Mouse (Mus musculus) CH12.LX (cell line): ENCODE measurements around the gene Adamts3. TPM values are rescaled to one million over a fixed set of nuclear protein-coding genes. Genes with fewer than 3 reads are reported as not detected.

Experiments used
- DNase-seq: peaks from one replicate; pipeline ENCODE4 v3.0.0-alpha.2; 2013; ENCODE audit errors: extremely low read depth
- H3K27ac ChIP-seq: 2 replicates; pipeline ENCODE4 v1.5.1; 2012; ENCODE audit warnings: low read depth, mild to moderate bottlenecking, control low read depth, moderate library complexity; ENCODE audit not compliant: insufficient read depth
- H3K27me3 ChIP-seq: replicated peaks from 2 replicates; pipeline ENCODE3; 2012; ENCODE audit warnings: inconsistent platforms
- H3K36me3 ChIP-seq, 2 experiments: replicated peaks in 1 of 2; 2 replicates each; pipeline versions ENCODE3 to v1.6.1; 2012; ENCODE audit warnings: inconsistent platforms in 1 of 2, low read length in 1 of 2, mild to moderate bottlenecking in 1 of 2, mixed read lengths in 1 of 2, moderate library complexity in 1 of 2; ENCODE audit not compliant: control insufficient read depth in 1 of 2, insufficient read depth in 1 of 2
- H3K4me1 ChIP-seq, 2 experiments: 2 replicates each; pipeline ENCODE4 v1.6.1; 2012; ENCODE audit warnings: inconsistent platforms in 1 of 2, moderate library complexity in 1 of 2; ENCODE audit not compliant: insufficient read depth in 2 of 2, control insufficient read depth in 1 of 2
- H3K4me2 ChIP-seq: 2 replicates; pipeline ENCODE4 v1.6.1; 2012; ENCODE audit warnings: low read depth, mild to moderate bottlenecking, control low read depth; ENCODE audit not compliant: poor library complexity, insufficient read depth, severe bottlenecking
- H3K4me3 ChIP-seq, 3 experiments: fragments of 150-350 bp in 1 of 3; sonication (generic) in 1 of 3; replicated peaks in 1 of 3; 2 replicates each; pipeline versions ENCODE3 to v1.5.1; 2011 to 2012; ENCODE audit warnings: low read depth in 2 of 3, low read length in 2 of 3, mild to moderate bottlenecking in 2 of 3, moderate library complexity in 2 of 3, control low read depth in 1 of 3, improper control_type of control experiment in 1 of 3, inconsistent platforms in 1 of 3, mixed read lengths in 1 of 3; ENCODE audit not compliant: poor library complexity in 1 of 3
- H3K79me2 ChIP-seq: replicated peaks from 2 replicates; pipeline ENCODE4 v1.6.1; 2012; ENCODE audit warnings: mild to moderate bottlenecking, moderate library complexity; ENCODE audit not compliant: control insufficient read depth, poor library complexity, insufficient read depth, severe bottlenecking; ENCODE audit errors: extremely low read depth
- H3K9ac ChIP-seq: 2 replicates; pipeline ENCODE4 v1.6.1; 2012; ENCODE audit warnings: low read depth, mild to moderate bottlenecking, control low read depth, moderate library complexity; ENCODE audit not compliant: insufficient read depth
- H3K9me3 ChIP-seq: replicated peaks from 2 replicates; pipeline ENCODE3; 2012; ENCODE audit warnings: low read length, inconsistent platforms, mixed read lengths
- BHLHE40 ChIP-seq: IDR thresholded peaks from 2 replicates; pipeline ENCODE4 v1.6.1; 2011; ENCODE audit warnings: mild to moderate bottlenecking, low read depth, low read length, improper control_type of control experiment
- CHD1 ChIP-seq: IDR thresholded peaks from 2 replicates; pipeline ENCODE4 v1.6.1; 2012; ENCODE audit warnings: low read depth, low read length, improper control_type of control experiment, inconsistent platforms
- CTCF ChIP-seq, 2 experiments: IDR thresholded peaks in 1 of 2; conservative IDR thresholded peaks in 1 of 2; 2 replicates each; pipeline ENCODE4 v1.5.1; 2011 to 2012; ENCODE audit warnings: low read depth in 2 of 2, low read length in 2 of 2, improper control_type of control experiment in 1 of 2, inconsistent platforms in 1 of 2, mild to moderate bottlenecking in 1 of 2, moderate library complexity in 1 of 2
- E2F4 ChIP-seq: IDR thresholded peaks from 2 replicates; pipeline ENCODE4 v1.6.1; 2011; ENCODE audit warnings: low read depth, low read length, improper control_type of control experiment; ENCODE audit not compliant: insufficient replicate concordance
- ELF1 ChIP-seq: IDR thresholded peaks from 2 replicates; pipeline ENCODE4 v1.6.1; 2014; ENCODE audit warnings: low read depth, mild to moderate bottlenecking, inconsistent platforms, low read length, improper control_type of control experiment
- EP300 ChIP-seq: IDR thresholded peaks from 2 replicates; pipeline ENCODE4 v1.6.1; 2011; ENCODE audit warnings: low read length, improper control_type of control experiment
- ETS1 ChIP-seq: conservative IDR thresholded peaks from 2 replicates; pipeline ENCODE4 v1.6.1; 2012; ENCODE audit warnings: low read depth, mild to moderate bottlenecking, inconsistent platforms, low read length, improper control_type of control experiment, moderate library complexity
- GABPA ChIP-seq: IDR thresholded peaks from 2 replicates; pipeline ENCODE4 v1.6.1; 2012; ENCODE audit warnings: low read depth, low read length, improper control_type of control experiment, inconsistent platforms; ENCODE audit not compliant: insufficient replicate concordance
- HCFC1 ChIP-seq: IDR thresholded peaks from 2 replicates; pipeline ENCODE4 v1.6.1; 2012; ENCODE audit warnings: low read depth, mild to moderate bottlenecking, inconsistent platforms, low read length, improper control_type of control experiment
- JUN ChIP-seq: IDR thresholded peaks from 2 replicates; pipeline ENCODE4 v1.6.1; 2011; ENCODE audit warnings: low read depth, mild to moderate bottlenecking, low read length, improper control_type of control experiment, moderate library complexity; ENCODE audit not compliant: insufficient read depth
- JUND ChIP-seq: conservative IDR thresholded peaks from 2 replicates; pipeline ENCODE4 v1.6.1; 2011; ENCODE audit warnings: low read depth, low read length, improper control_type of control experiment
- KAT2A ChIP-seq: IDR thresholded peaks from 2 replicates; pipeline ENCODE4 v1.6.1; 2012; ENCODE audit warnings: low read length, improper control_type of control experiment, inconsistent platforms; ENCODE audit not compliant: insufficient replicate concordance
- MAFK ChIP-seq: IDR thresholded peaks from 2 replicates; pipeline ENCODE4 v1.6.1; 2011; ENCODE audit warnings: low read length, improper control_type of control experiment; ENCODE audit not compliant: insufficient replicate concordance
- MAX ChIP-seq: IDR thresholded peaks from 2 replicates; pipeline ENCODE4 v1.6.1; 2011; ENCODE audit warnings: low read length, improper control_type of control experiment
- MAZ ChIP-seq: IDR thresholded peaks from 2 replicates; pipeline ENCODE4 v1.6.1; 2012; ENCODE audit warnings: low read depth, mild to moderate bottlenecking, inconsistent platforms, low read length, improper control_type of control experiment, moderate library complexity
- MEF2A ChIP-seq: IDR thresholded peaks from 2 replicates; pipeline ENCODE4 v1.6.1; 2014; ENCODE audit warnings: low read depth, mild to moderate bottlenecking, inconsistent platforms, low read length, improper control_type of control experiment, borderline replicate concordance
- MYC ChIP-seq: IDR thresholded peaks from 2 replicates; pipeline ENCODE4 v1.6.1; 2011; ENCODE audit warnings: low read depth, mild to moderate bottlenecking, improper control_type of control experiment, low read length
- NELFE ChIP-seq: IDR thresholded peaks from 2 replicates; pipeline ENCODE4 v1.6.1; 2011; ENCODE audit warnings: low read depth, low read length, improper control_type of control experiment
- NRF1 ChIP-seq: IDR thresholded peaks from 2 replicates; pipeline ENCODE4 v1.6.1; 2014; ENCODE audit warnings: low read depth, mild to moderate bottlenecking, inconsistent platforms, low read length, improper control_type of control experiment, moderate library complexity
- RAD21 ChIP-seq: IDR thresholded peaks from 2 replicates; pipeline ENCODE4 v1.6.1; 2011; ENCODE audit warnings: low read depth, mild to moderate bottlenecking, low read length, improper control_type of control experiment, moderate library complexity
- RCOR1 ChIP-seq: conservative IDR thresholded peaks from 2 replicates; pipeline ENCODE4 v1.6.1; 2012; ENCODE audit warnings: low read depth, mild to moderate bottlenecking, inconsistent platforms, low read length, improper control_type of control experiment
- SMC3 ChIP-seq: IDR thresholded peaks from 2 replicates; pipeline ENCODE4 v1.6.1; 2011; ENCODE audit warnings: low read depth, low read length, improper control_type of control experiment
- TCF12 ChIP-seq: IDR thresholded peaks from 2 replicates; pipeline ENCODE4 v1.6.1; 2014; ENCODE audit warnings: low read depth, mild to moderate bottlenecking, inconsistent platforms, low read length, improper control_type of control experiment
- USF1 ChIP-seq: IDR thresholded peaks from 2 replicates; pipeline ENCODE4 v1.6.1; 2014; ENCODE audit warnings: low read depth, mild to moderate bottlenecking, inconsistent platforms, low read length, improper control_type of control experiment
- USF2 ChIP-seq: conservative IDR thresholded peaks from 2 replicates; pipeline ENCODE4 v1.6.1; 2011; ENCODE audit warnings: low read depth, low read length, improper control_type of control experiment
- ZKSCAN1 ChIP-seq: IDR thresholded peaks from 2 replicates; pipeline ENCODE4 v1.6.1; 2012; ENCODE audit warnings: low read depth, inconsistent platforms, low read length, improper control_type of control experiment, borderline replicate concordance
- dilution Hi-C: fragments of 300-500 bp; cut with MboI; formaldehyde crosslinking; loops from 2 replicates; pipeline ENCODE4 v1.14.3; 2020; ENCODE audit warnings: low sequenced_read_pairs; ENCODE audit not compliant: extremely low pct_unique_long_range_greater_than_20kb, extremely low pct_ligation_motif_present
- in situ Hi-C: fragments of 300-500 bp; cut with MboI; formaldehyde crosslinking; loops from 3 replicates; pipeline ENCODE4 v1.14.3; 2019; ENCODE audit warnings: low sequenced_read_pairs, low pct_ligation_motif_present, low pct_unique_long_range_greater_than_20kb, mixed read lengths
- polyA plus RNA-seq: library from polyadenylated mRNA; unstranded; fragments of >175 nt; gene quantifications from 2 replicates; pipeline ENCODE4 v1.2.1, GENCODE M21; 2012; ENCODE audit warnings: low read depth; ENCODE audit not compliant: insufficient read length
- total RNA-seq, 2 experiments: library from RNA; depleted of rRNA; stranded (reverse); fragments of 300-350 nt in 1 of 2; fragments of >200 nt in 1 of 2; gene quantifications; 2 replicates each; pipeline ENCODE4 v1.2.3; 2012 to 2014

Adamts3 gene
- total and polyA plus RNA-seq, 3 experiments, result not detected

DNA sequence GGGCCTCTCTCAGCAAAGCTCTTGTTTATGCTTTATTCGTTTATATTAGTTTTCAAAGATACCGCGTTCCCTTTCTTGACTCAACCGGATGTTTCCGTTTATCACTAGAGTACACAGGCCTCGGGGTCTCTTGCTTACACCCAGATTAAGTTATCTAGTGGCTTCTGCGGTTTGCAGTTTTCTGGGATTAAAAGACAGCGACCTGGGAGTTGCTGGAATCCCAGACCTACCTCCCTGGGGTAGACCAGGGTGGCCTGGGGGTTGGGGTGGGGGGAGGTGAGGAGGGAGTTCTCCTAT, 722 bp upstream of the Adamts3 start:
- no peaks in the 10 kb centered on the region for H3K27me3 ChIP-seq
- no peaks in the 10 kb centered on the region for H3K79me2 ChIP-seq
- no peak overlapping the region for H3K4me2 ChIP-seq
- no peaks in the 10 kb centered on the region for H3K4me1 ChIP-seq
- no peak for TF ChIP-seq TCF12
- TF ChIP-seq MEF2A, result no peak
- TF ChIP-seq USF1, result no peak
- no peak for TF ChIP-seq MAX
- TF ChIP-seq ZKSCAN1, result no peak
- no peak for TF ChIP-seq NELFE
- no peak for TF ChIP-seq E2F4
- TF ChIP-seq RCOR1, result no peak
- no peak for TF ChIP-seq MAFK
- no peak for TF ChIP-seq NRF1
- TF ChIP-seq MYC, result no peak
- no peak for TF ChIP-seq JUN
- no peak for TF ChIP-seq JUND
- no peak for TF ChIP-seq CTCF (conservative IDR thresholded peaks at IDR 0.05 in 1 of 2, IDR thresholded peaks at IDR 0.05 in 1 of 2; ENCODE audit: low read depth in 2 of 2, low read length in 2 of 2)
- TF ChIP-seq BHLHE40, result no peak
- TF ChIP-seq HCFC1, result no peak
- dilution Hi-C loops, result no loop called here
- in situ Hi-C loops, result no loop called here
- H3K9ac ChIP-seq, result no peak overlapping the region
- DNase-seq, result no peak
- no peaks in the 10 kb centered on the region for H3K36me3 ChIP-seq
- H3K9me3 ChIP-seq, result peaks cover 12% of the 10 kb centered on the region
- H3K27ac ChIP-seq, result no peak overlapping the region
- H3K4me3 ChIP-seq, result no peak overlapping the region

DNA sequence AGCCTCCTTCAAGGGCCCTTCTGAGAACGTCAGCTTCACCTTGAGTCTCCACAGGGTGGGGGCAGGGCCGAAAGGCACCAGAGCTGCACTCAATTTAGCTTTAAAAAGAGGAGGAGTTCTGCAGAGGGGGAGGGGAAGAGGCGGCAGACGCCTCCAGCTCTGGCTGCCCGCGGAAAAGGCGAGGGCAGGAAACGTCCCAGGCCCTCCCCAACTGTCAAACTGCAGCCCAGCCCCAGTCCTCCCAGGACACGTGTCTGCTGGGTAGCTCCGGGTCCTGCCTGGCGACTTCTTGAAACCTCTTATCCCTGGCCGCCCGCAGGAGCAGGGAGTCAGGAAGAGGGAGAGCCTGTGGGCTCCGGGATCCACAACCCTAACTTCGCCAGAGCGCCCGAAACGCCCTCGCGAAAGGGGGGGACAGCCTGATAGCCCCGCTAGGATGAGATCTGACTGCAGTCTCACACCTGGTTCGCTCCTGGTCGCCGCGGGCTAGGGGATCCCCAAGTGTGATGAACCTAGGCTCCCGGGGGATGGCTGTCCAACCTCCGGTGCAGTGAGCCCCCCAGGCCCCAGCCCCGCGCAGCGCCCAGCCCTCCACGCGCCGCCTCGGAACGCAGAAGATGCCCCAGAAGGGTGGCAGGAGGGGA, 921 bp downstream of the Adamts3 start:
- in situ Hi-C loops (no loop called here), dilution Hi-C loops (no loop called here)
- H3K27ac ChIP-seq, result no peak overlapping the region
- TF ChIP-seq JUN (no peak), USF2 (no peak), SMC3 (no peak), GABPA (no peak), BHLHE40 (no peak), ELF1 (no peak), MAZ (no peak), EP300 (no peak), ETS1 (no peak), RAD21 (no peak), RCOR1 (no peak), CHD1 (no peak), KAT2A (no peak), MAFK (no peak), ZKSCAN1 (no peak)
- no peaks in the 10 kb centered on the region for H3K27me3 ChIP-seq
- no peak overlapping the region for H3K4me3 ChIP-seq
- H3K4me1 ChIP-seq, result no peaks in the 10 kb centered on the region
- H3K9ac ChIP-seq, result no peak overlapping the region
- no peaks in the 10 kb centered on the region for H3K36me3 ChIP-seq
- no peaks in the 10 kb centered on the region for H3K79me2 ChIP-seq
- no peak for DNase-seq
- H3K4me2 ChIP-seq, result no peak overlapping the region
- H3K9me3 ChIP-seq, result peaks cover 12% of the 10 kb centered on the region
